Mouse (Mus musculus) lung, adult 2 months (tissue): ENCODE data around the gene Ap1m2.

Experiments used
- CTCF ChIP-seq: fragments of 200-500 bp; IDR thresholded peaks from 2 replicates; pipeline ENCODE4 v1.5.1; 2011; ENCODE audit warnings: mild to moderate bottlenecking, low read length, control low read depth; ENCODE audit not compliant: insufficient read depth
- POLR2A ChIP-seq: fragments of 200-500 bp; IDR thresholded peaks from 2 replicates; pipeline ENCODE4 v1.6.1; 2011; ENCODE audit warnings: low read depth, mild to moderate bottlenecking, control low read depth, low read length, borderline replicate concordance; ENCODE audit errors: extremely low read depth

DNA sequence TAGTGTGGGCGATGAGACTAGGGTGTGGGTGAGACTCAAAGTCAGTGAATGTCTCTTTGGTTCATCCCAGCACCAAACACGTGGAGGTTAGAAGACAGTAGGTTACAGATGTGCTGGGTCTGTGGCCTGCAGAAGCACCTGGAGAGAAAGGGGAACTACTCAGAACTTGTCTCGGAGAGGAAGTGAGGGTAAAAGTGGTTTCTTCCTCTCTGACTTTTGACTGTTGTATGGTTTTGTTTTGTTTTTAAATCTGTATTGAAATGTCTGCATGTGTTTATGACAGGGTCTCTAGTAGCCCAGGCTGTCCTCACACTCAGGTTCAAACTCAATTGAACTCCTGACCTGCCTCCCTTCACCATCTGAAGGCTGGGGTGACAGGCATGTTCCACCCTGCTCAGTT, 15.9 kb upstream of the Ap1m2 start:
- TF ChIP-seq CTCF: no peak
- no peak for TF ChIP-seq POLR2A
